Mouse (Mus musculus) spleen, postnatal 10 days (tissue): Measurements from ENCODE around the gene Tspan4.

Experiments
- DNase-seq, 2 experiments: peaks; one replicate each; pipeline ENCODE4 v3.0.0; 2021 to 2022; ENCODE audit warnings: low spot score in 2 of 2

Tspan4 gene

DNA sequence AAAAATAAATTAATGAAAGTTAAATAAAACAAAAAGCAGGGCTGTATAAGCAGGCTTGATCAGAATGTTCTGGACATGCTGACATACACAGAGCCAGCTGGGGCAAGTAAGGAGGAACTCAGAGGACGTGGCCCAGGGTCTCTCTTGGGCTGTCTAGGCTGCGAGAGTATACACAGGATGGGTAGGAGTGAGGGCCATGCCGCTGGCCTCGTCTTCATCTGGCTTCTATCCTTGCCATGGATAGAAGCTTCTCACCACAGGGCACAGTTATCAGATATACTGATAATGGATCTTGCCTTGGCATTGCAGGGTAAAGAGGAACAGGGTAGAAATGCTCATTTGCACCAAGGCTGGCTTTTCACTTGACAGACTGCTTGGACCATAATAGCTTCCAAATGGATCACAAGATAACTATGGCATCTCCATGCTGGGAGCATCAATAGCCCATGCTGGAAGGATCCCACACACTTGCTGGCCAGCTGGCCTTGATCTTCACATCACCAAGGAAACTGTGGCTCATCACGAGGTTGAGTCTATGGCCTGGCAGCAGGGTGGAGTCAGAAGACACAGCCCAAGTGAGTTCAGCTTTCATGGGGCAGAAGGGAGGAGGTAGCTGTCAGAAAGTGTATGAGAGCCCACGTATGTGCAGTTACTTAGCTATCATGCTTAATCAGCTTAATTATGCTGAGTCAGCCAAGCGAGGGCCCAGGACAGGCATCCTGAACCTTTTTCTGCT lies 26.9 kb downstream of the Tspan4 start:
- no peak for DNase-seq

DNA sequence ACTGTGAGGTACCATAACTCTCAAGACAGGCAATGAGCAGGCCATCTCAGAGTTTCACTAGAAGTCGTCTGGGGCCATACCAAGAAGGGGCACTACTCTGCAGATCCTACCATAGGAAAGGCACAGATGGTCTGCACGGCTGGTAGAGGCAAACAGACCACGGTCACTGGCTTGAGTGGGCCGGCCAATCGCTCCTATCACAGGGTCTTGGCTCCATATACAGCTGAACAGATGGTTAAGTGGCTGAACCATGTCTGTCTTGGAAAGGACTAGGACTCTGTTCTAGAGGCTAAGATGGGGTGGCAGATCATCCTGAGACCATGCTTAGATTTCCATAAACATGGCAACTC lies 27.5 kb downstream of the Tspan4 start:
- DNase-seq, result no peak

DNA sequence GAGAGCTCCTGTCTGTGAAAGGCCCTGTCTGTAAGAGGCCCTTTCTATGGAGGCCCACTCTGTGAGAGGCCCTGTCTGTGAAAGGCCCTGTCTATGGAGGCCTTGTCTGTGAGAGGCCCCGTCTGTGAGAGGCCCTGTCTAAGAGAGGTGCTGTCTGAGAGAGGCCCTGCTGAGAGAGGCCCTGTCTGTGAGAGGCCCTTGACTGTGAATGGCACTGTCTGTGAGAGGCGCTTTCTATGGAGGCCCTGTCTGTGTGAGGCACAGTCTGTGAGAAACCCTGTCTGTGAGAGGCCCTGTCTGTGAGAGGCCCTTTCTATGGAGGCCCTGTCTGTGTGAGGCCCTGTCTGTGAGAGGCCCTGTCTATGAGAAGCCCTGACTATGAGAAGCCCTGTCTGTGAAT lies 31.2 kb downstream of the Tspan4 start:
- DNase-seq, result peak in 1 of 2 experiments; percentile 50

DNA sequence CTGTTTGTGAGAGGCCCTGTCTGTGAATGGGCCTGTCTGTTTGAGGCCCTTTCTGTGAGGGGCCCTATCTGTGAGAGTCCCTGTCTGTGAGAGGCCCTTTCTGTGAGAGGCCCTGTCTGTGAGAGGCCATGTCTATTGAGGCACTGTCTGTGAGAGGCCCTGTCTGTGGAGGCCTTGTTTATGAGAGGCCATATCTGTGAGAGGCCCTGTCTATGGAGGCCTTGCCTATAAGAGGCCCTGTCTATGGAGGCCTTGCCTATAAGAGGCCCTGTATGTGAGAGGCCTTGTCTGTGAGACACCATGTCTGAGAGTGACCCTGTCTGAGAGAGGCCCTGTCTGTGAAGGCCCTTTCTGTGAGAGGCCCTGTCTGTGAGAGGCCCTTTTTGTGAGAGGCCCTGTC lies 33.1 kb downstream of the Tspan4 start:
- no peak for DNase-seq

DNA sequence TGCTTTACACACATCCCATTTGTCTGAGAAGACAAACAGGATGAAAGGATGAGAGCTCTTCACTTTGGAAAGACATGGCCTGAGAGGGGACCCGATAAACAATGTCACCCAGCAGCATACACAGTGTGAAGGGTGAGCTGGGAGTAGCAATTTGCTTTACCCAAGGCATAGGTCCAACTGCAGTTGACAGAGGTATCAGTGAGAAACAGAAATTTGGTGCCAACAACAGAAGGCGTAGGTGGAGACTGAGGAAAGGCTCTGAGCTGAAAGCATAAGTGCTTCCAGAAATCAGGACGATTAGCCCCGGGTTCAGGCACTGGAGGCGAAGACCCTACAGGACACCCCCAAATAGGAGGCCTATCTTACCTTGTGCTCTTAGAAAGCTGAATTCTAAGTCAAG lies 35.2 kb downstream of the Tspan4 start:
- DNase-seq, result no peak

DNA sequence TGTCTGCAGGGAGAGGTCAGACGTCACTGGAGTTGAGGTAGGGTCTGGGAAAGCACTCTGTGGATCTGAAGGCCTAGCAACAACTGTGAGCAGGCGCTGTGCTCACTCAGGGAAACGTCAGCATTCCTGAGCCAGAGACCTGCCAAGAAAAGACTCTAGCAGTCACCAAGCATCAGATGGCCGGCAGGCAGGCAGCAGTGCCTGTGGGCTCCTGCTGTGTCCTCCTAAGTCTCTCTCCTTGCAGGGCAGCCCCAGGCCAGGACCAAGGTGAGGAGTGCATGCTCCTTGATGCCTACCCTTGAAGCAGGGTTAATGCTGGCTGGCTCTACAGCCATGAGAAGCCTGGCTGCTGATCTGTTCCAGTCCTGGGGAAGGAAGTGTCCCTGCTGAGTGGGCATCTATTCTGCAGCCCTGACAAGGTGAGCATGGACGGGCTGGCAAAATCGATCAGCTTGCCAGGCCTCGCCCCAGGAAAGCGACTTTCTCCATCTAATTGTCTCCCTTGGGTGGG lies 35.7 kb downstream of the Tspan4 start:
- no peak for DNase-seq

DNA sequence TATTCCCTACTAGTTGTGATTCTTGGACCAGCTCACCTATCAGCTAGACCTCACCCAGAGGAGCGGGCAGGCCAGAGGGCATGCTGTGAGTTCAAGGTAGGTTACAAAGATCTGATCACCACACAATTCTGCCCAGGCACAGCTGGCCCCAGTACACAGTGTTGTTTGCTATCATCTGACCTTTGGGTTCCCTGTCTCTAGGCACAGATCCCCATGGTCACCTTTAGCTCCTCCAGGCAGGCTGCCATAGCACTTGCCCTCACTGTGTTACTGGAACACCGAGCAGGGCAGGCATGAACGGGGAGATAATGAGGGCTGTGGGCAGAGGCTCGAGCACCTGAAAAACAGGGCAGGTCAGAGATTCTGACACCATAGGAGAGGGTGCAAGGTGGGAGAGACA lies 42.6 kb downstream of the Tspan4 start:
- no peak for DNase-seq

DNA sequence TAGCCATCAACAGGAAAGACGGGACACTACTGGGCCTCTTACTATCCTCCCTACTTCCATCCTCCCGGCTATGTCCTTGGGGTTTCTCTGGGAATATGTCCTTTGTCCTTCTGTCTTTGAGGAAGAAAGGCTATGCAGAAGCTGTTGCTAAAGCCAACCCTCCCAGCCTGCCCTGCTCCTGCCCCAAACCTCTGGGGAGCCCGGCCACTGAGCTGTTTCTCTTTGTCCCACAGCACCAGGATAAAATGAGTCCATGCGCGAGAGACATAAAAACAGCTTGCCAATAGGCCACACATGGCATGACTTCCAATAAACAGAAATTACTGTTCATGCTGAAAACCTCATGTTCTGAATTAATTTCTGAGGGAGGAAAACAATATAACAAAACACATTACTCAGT lies 43.3 kb downstream of the Tspan4 start:
- DNase-seq, result no peak

DNA sequence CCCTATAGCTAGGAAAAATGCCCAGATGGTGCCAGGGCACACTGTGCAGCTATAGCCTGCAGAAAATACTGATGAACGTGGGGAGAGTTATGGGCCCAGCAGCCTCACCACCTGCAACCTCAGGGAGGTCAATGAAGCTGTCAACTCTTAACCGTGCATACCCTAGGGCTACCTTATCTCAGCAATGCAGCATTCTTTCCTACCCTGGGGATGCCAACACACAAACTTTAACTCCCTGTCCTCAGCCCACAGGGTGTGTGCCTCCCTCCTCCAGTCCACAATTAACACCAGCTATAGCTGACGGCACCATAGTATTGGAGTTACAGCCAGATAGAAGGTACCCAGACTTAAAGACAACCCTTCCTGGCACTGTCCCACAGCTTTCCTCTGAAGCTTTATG lies 43.9 kb downstream of the Tspan4 start:
- DNase-seq, result no peak

DNA sequence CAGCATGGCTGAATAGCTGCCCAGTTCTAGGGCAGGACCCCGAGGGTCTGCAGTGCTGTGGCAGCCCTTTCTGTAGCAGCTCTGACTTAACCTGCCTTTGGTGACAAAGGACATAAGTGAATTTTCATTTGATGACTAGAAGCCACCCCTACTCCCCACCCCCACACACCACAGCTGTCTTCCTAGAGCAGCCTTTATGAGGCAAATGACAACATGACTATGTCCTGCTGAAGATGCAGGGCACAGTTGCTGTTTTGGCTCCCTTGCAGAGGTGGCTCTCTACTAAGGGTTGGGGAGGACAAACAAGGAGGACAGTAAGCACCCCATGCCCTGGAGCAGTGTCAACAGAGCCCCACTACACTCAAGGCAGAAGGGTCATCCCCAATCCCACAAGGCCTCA lies 44.8 kb downstream of the Tspan4 start:
- no peak for DNase-seq

DNA sequence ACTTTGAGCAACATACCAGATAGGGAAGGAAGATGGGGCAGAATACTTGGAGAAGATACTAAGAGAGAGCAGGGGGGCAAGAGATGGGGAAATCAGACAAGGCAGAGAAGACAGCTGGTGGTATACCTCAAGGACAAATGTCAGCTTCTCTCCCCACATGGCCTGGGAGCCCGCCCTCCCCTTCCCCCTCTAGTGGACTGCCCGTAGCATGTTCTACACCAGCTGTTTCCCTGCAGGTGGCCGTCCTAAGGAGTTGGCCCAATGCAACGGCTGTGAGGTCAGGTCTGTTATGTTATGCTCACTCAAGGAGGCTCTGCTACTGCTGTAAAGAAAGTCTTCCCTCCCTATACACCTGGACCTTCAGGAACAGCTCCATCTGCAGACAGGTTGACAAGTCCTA lies 48.0 kb downstream of the Tspan4 start:
- no peak for DNase-seq

DNA sequence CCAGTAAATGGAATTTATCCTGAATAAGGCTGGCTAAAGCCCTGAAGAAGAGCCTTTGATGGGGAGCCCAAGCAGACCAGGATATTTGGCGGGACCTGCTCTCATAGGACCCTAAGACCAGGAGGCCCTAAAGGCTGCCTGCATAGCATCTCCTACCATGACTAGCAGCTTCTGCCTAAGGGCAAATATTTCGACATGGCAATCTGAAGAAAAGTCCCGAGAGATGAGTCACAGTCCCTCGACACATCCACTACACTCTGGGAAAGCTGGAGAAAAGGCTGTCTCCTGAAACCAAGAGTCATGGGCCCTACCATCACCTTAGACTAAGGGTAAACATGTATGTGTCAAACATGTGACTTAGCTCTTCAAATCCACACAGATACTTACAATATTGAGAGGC lies 49.2 kb downstream of the Tspan4 start:
- DNase-seq, result no peak

DNA sequence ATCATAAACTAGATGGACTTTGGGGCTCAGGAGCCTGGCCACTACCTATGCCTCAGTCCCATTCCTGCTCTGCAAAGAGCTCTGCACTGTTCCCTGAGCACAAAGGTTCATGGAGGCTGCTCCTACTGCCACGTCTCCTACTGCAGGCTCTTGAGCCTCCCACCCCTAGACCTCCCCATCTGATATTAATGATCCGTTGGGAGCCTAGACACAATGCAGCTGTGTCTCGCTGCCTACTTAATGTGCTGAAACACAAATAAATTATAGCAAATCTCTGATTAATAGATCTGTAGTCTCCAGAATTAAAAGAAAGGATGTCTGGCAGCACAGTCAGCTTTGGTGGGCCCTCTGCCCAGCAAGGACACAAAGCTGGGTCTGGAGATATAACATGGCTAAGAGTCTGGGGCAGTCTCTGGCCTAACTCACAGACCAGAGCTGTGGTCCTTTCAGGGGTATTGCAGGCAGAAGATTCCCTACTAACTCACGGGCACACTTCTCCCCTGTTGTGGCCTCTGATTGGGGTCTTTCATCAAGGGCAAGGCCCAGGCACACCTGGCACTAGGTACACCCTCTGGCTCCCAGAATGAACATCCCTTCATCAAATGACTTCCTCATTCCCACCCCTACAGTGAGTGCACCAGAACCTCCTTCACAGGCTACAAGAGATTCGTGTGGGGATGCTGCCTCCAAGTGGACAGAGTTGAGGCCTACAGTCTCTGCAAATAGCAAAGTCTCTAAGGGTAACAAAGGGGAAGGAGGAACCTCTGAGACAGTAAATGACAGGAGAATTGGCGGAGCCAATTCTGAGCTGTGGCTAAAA lies 49.9 kb downstream of the Tspan4 start:
- DNase-seq, result peak; percentile 67 to 86

DNA sequence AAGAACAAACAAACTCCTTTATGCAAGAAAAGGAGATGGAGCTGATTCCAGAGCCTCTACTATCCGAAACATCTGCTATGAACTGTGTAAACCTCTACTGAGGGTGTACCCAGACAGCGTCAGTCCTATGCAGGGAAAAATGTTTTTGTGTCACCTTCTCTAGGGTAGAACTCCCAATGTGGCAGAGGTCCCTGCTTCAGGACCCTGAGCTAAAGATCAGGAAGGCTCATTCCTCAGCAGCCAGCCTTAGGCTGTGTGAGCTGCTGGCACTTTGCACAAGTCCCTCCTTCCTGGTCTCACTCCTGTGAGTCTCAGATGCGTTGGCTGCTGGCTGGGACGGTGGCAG lies 50.5 kb downstream of the Tspan4 start:
- DNase-seq, result no peak

DNA sequence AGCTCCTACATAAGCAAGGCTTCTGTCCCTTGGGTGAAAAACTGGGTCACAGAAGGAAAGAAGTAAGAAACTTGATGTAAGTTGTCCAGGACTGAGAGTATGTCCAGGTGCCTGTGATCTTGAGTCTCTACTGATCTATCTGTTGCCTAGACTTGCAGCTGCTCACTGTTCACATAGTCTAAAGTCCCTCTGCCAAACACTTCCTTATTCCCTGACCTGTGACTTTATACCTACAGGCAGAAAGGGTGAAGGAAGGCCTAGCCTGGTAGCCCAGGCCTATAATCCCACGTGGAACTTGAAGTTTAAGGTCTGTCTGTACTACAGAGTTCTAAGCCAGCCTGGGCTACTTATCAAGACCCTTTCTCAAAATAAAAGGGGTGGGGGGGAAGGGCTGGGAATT lies 60.5 kb downstream of the Tspan4 start:
- no peak for DNase-seq

DNA sequence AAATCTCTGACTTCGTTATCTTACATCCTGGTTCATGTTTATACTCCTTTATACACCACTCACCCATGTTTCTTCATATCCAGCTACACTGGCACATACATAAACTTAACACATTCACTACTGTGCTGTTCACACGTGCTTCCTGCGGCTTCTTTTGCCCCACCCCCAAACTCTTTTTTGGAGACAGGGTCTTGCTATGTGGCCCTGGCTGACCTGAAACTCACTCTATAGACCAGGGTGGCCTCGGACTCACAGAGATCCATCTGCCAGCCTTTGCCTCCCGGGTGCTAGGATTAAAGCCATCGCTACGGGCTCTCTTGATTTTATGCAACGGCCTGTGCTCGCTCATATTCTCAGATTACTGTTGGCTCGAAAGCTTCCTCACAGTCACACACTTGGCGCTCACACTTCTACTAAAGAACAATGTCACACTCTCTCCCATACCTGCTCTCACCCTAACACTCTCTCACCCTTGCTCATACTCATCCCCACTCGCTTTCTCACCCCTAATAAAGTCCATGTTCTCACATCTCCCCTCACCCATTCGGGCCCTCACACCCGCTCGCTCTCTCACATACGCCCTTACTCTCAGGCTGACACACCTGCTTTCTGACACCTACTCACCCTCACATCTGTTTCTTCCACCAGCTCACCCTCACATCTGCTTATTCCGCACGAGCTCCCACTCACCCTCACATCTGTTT lies 64.0 kb downstream of the Tspan4 start:
- no peak for DNase-seq

DNA sequence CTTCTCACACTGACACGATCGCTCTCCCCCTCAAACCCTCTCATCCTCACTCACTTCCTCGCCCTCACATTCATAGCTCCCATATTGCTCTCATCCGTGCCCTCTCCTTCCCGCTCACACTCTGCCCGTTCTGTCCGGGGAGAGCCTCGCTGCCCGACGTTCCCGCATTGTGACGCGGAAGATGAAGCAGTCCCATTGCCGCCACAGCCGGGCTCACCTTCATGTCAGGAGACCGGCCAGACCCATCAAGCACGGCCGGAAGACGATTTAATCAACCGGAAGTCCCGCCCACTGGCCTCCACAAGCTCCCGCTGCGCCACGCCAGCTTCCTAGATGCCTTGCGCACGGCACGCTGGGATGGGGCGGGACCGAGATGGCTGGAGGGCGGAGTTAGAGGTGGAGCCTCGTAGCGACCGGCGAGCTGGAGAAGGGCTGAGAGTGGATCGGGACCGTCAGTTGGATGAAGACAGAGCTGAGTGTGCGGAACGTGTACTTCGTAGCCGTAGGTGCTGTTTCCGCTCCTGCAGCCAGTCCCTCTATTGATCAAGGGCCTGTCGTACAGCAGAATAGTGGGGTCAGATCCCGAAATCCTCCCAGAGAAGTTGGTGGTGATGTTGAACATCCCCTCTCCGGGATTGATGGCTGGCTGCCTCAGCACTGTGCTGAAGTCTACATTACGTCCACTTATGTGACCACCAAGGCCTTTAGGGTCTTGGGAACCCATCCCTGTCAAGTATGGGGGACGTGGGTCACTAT lies 64.7 kb downstream of the Tspan4 start, which contains the start of gene Chid1:
Chid1 (minus strand) TSS at position 302 of the 756 bp plus-strand sequence.
- DNase-seq, result peak; percentile 98 to 100

DNA sequence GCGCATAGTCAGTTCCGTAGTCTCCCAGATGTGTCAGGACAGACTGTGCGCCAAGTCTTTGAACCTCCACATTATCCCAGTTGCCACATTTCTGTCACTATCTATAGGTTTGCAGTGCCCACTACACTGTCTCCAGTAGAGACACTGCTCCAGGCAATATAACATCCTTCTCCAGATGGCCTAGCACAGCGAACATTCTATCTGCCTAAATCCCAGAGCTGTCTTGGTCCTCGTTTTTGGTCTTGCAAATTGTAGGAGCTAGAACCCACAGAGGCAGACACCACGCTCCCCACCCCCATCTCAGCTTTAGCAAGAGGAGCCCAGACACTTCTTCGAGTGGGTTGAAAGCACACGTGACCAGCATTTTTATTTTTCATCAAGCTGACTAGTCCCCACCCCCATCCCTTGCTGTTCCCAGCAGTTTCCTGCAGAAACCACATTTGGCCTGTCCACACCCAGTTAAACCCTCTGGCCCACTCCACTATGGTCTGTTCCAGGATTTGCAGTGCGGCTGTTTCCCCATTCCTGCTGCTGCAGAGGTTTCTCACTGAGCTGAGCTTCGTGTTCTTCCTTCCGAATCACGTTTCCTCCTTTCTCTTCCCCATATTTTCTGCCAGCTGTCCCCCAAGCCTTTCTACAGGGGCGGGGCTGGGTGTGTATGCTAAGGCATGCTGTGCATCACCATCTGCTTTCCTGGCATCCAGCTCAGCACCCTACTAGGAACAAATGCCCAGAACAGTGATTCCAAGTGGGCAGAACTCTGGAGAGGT lies 65.5 kb downstream of the Tspan4 start:
- peak in 1 of 2 experiments; percentile 58 for DNase-seq

DNA sequence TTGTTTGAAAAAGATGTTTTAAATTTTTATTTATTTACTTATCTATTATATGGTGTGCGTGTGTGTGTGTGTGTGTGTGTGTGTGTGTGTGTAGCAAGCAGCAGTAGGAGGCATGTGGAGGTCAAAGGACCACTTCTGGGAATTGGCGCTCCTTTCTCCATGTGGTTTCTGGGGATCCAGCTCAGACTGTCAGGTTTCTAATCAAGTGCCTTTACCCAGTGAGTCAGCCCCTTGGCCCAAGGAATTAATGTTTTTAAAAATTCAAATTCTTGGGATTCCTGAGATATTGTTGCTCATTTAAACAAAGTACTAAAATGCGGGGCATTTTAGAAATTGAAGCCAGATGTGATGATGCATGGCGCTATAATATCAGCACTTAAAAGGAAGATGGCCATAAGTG lies 66.6 kb downstream of the Tspan4 start:
- no peak for DNase-seq

DNA sequence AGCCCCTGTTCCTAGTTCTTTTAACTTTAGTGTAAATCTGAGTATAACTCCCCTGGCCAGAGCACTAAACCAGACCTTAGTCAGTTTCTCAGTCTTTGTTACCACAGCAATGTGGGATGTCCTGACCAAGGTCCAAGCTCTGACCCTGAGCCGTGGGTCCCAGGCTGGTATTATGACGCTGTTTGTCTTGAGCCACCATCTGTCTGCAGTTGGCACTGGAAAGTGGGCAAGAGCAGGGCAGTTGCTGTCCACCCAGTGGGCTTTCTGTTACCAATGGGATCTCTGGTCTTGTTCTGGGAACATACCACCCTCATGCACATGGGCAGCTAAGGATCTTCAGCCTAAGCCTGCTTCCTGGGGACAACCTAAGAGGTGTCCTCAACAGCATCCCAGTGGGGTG lies 67.5 kb downstream of the Tspan4 start:
- no peak for DNase-seq
